39 mouse cellular contexts compared by ENCODE assay signal in the genomic region with DNA sequence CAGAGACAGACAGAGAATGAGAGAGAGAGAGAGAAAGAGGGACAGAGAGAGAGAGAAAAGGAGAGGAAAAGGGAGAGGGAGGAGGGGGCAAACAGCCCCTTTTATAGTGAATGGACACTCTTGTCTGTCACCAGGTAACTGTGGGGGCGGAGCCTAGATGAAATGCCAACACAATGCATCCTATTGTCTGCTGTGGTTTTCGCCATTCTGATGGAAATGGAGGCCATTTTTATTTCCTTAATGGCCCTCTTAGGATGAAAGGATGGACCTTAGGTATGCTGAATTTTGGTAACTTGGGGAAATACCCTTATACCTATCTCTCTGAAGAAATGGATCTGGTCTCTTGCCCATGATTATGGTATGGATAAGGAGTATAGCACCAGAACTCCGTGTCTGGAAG. TPM values are rescaled to one million over a fixed set of nuclear protein-coding genes. Genes with fewer than 3 reads are reported as not detected.
"Had no signal": no experiment of that assay in that cellular context is flagged by ENCODE, and none has a peak within 500 bp of the region (broad histone marks: within the 10 kb centered on the region; RNA-seq: fewer than 3 reads in every experiment).

No protein-coding gene starts in this region.

- H3K9me3 ChIP-seq: heart, embryonic 10.5 days; hindbrain, embryonic 12.5 days; intestine, embryonic 15.5 days; limb, embryonic 10.5 days; liver, embryonic 13.5 days had no signal

- ATAC-seq: hindbrain, embryonic 16.5 days; inflammation-experienced regulatory T-cells, adult 6 months; intestine, embryonic 15.5 days; intestine, postnatal 0 days had no signal

- H3K9ac ChIP-seq: heart, embryonic 12.5 days; hindbrain, embryonic 12.5 days; hindbrain, embryonic 14.5 days; intestine, embryonic 15.5 days; limb, embryonic 12.5 days; liver, embryonic 13.5 days had no signal

- DNase-seq: gastrocnemius, postnatal 14 days; gastrocnemius, postnatal 36 days; heart, adult 18-20 months; heart, postnatal 10 days; heart, postnatal 4 days; kidney, adult 18-20 months; kidney, adult 8-10 months; kidney, postnatal 10 days; kidney, postnatal 25 days; kidney, postnatal 4 days; liver; liver, embryonic 13.5 days had no signal

- H3K27ac ChIP-seq: heart, embryonic 10.5 days; hindbrain, embryonic 10.5 days; hindbrain, embryonic 12.5 days; hindbrain, embryonic 14.5 days; intestine, embryonic 15.5 days; layer of hippocampus, adult 2 months; left cerebral cortex, adult 2 months; limb, embryonic 10.5 days; limb, embryonic 12.5 days; liver, embryonic 13.5 days had no signal

- H3K4me2 ChIP-seq: heart, embryonic 12.5 days; hindbrain, embryonic 12.5 days; hindbrain, embryonic 14.5 days; intestine, embryonic 15.5 days; limb, embryonic 12.5 days; liver, embryonic 11.5 days; liver, embryonic 13.5 days had no signal

- H3K4me3 ChIP-seq: heart, embryonic 10.5 days; heart, embryonic 12.5 days; hindbrain, embryonic 10.5 days; hindbrain, embryonic 12.5 days; intestine, embryonic 15.5 days; layer of hippocampus, adult 2 months; left cerebral cortex, adult 2 months; limb, embryonic 10.5 days; limb, embryonic 12.5 days; liver, embryonic 13.5 days had no signal

- H3K36me3 ChIP-seq: heart, embryonic 10.5 days; heart, embryonic 12.5 days; hindbrain, embryonic 10.5 days; hindbrain, embryonic 12.5 days; intestine, embryonic 15.5 days; limb, embryonic 10.5 days; limb, embryonic 12.5 days; liver, embryonic 13.5 days had no signal

- H3K4me1 ChIP-seq: heart, embryonic 10.5 days; heart, embryonic 12.5 days; hindbrain, embryonic 12.5 days; intestine, embryonic 15.5 days; limb, embryonic 12.5 days; liver, embryonic 13.5 days had no signal

- H3K27me3 ChIP-seq: heart, embryonic 12.5 days; hindbrain, embryonic 12.5 days; intestine, embryonic 15.5 days; limb, embryonic 12.5 days; liver, embryonic 13.5 days had no signal

RNA-seq across cellular contexts. Expression of gene Tcl1b2, which starts 58.5 kb away (rescaled TPM):
- total RNA-seq: gastrocnemius, adult 18-20 months; gastrocnemius, adult 8-10 months; gastrocnemius, postnatal 14 days; gastrocnemius, postnatal 36 days; heart, adult 18-20 months; heart, adult 8-10 months; heart, postnatal 10 days; heart, postnatal 25 days; heart, postnatal 4 days; layer of hippocampus, adult 2 months; layer of hippocampus, postnatal 10 days; layer of hippocampus, postnatal 25 days; left cerebral cortex, adult 2 months; left cerebral cortex, postnatal 14 days; left cerebral cortex, postnatal 36 days had no signal
- polyA plus RNA-seq: gonadal fat pad, adult 2 months; heart, embryonic 10.5 days; heart, embryonic 12.5 days; heart, embryonic 14.5 days; heart, embryonic 16.5 days; hindbrain, embryonic 10.5 days; hindbrain, embryonic 12.5 days; hindbrain, embryonic 14.5 days; hindbrain, embryonic 16.5 days; inflammation-experienced regulatory T-cells, adult 6 months; intestine, embryonic 15.5 days; intestine, postnatal 0 days; kidney, embryonic 14.5 days; kidney, embryonic 16.5 days; limb, embryonic 10.5 days; limb, embryonic 12.5 days; liver, embryonic 11.5 days; liver, embryonic 13.5 days had no signal
